Mouse (Mus musculus) lung, postnatal 0 days (tissue): Measurements from ENCODE around the gene Olfr94.

Experiments
- CTCF ChIP-seq: IDR thresholded peaks from 2 replicates; pipeline ENCODE4 v1.5.1; 2016; ENCODE audit warnings: antibody characterized with exemption, mild to moderate bottlenecking
- EP300 ChIP-seq: IDR thresholded peaks from 2 replicates; pipeline ENCODE4 v1.6.1; 2016; ENCODE audit warnings: antibody characterized with exemption, mild to moderate bottlenecking, control low read depth

GRCm38 (mm10) chr17:37213018-37213417 is 12.2 kb upstream of the Olfr94 start, which contains the start of gene Olfr95:
- TF ChIP-seq CTCF (no peak), EP300 (no peak)
